Mouse (Mus musculus): ENCODE data around the gene Iba57. TPM values are rescaled to one million over a fixed set of nuclear protein-coding genes. Genes with fewer than 3 reads are reported as not detected.

The Iba57 gene
- polyA plus RNA-seq, 1 experiment from 2014 or later = 7.8 TPM

- WGBS = 43% methylated on average over 12 of the region's 12 CpGs
- Histone ChIP-seq H3K4me3 (peak overlapping the region; percentile 57), H3K27ac (peak overlapping the region; percentile 93), H3K9me3 (no peaks in the 10 kb centered on the region), H3K27me3 (ENCODE audit: insufficient read depth, poor library complexity, severe bottlenecking) (peaks cover 62% of the 10 kb centered on the region), H3K36me3 (peaks cover 45% of the 10 kb centered on the region), H3K4me1 (peaks cover 75% of the 10 kb centered on the region)
- no peak for DNase-seq (ENCODE audit: low spot score)
These were observed 26.4 kb downstream of the Iba57 start for GRCm38 (mm10) chr11:59136994-59137706.

DNA sequence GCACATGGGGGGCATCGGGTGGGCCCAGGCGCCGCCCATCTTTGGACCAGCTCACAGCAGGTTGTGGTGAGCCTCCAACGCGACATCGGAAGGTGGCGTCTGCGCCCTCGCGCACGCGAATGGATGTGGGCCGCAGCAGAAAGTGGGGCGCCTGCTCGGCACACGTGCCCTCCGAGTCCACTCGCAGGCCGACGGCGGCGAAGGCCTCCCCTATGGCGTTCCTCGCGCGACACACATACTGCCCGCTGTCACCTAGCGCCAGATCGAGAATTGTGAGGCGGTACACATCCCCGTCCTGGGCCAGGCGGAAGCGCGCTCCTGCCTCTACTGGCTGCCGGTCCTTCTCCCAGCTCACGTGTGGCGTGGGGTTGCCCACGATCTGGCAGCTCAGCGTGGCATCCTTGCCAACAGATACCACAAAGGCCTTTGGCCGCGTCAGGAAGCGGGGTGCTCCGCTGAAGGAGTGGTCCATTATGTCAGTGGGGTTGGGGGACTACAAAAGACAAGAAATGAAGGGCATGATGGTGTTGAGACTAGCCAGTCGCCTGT is 27.6 kb downstream of the Iba57 start, which contains the start of gene Obscn:
TSS of gene Obscn (minus strand) at position 499 of the 549 bp plus-strand sequence.
- 19% methylated on average over 44 of the region's 44 CpGs for WGBS
- no peak for DNase-seq (ENCODE audit: low spot score)
- H3K27me3 ChIP-seq (ENCODE audit: insufficient read depth, poor library complexity, severe bottlenecking) = peaks cover 69% of the 10 kb centered on the region
- peaks cover 70% of the 10 kb centered on the region for H3K4me1 ChIP-seq
- peak within 1 kb of the TSS; percentile 93 for H3K27ac ChIP-seq
- peaks cover 56% of the 10 kb centered on the region for H3K36me3 ChIP-seq
- no peaks in the 10 kb centered on the region for H3K9me3 ChIP-seq
- peak within 1 kb of the TSS; percentile 57 for H3K4me3 ChIP-seq

DNA sequence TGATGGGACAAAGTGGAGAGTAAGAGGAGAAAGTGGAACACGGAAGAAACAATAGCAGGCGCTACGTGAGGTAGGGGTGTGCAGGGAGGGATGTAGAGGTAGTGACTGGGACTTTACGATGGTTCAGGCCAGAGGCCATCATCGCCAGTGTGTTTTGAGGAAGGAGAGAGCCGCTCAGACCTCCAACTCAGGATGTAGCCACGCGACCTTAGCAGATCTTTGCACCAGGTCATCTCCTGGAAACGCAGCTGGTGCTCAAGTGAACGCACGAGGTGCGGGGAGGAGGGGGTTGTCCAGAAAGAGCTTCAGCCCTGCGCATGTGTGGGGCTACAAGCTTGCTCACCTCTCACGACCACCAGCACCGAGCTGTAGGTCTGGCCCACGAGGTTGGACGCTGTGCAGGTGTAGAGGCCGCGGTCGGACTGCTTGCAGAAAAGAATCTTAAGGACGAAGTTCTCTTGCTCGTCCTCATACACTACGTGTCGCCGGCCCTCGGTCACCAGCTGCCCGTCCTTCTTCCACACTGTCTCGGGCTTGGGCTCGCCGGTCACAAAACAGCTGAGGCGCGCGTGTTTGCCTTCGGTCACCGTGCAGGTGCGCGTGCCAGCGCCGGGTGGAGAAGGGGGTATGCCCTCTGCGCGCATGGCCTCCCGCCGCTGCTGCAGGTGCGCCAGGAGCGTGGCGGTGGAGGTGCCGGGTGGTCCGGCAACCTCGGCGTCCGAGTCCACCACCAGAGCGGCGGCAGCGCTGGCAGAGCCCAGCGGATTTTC is 28.3 kb downstream of the Iba57 start:
- peaks cover 69% of the 10 kb centered on the region for H3K27me3 ChIP-seq (ENCODE audit: insufficient read depth, poor library complexity, severe bottlenecking)
- DNase-seq (ENCODE audit: low spot score) = no peak
- H3K4me1 ChIP-seq = peaks cover 67% of the 10 kb centered on the region

DNA sequence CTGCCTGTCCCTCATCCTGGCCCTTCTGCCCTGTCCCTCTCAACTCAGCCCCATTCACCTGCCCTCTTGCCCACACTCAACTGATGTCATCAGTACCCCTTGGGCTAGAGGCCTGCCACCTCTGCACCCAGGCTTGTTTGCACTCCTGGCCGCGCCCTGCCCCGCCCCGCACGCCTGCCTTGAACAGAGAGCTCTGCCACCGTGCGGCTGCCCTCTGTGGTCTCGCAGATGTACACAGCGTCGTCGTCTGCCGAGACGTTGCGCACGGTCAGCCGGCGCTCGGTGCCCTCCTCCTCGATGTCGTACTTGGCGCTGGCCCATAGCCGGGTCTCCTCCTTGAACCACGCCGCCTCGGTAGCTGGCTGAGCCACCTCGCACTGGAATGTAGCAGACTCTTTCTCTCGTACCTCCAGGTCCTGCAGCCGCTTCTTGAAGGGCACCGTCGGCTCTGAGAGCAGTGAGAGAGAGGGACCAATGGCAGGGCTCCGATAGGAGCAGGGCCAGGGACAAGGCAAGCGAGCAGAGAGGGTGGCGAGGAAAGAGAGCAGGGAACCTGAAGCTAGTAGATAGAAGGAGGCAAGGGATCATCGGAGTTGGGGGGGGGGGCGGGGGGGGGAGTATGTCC is 29.1 kb downstream of the Iba57 start:
- H3K27ac ChIP-seq = peak overlapping the region; percentile 30; the same call in 1 of the 2 replicates
- WGBS = 11% methylated on average over 34 of the region's 35 CpGs
- H3K36me3 ChIP-seq = peaks cover 71% of the 10 kb centered on the region
- H3K9me3 ChIP-seq = no peaks in the 10 kb centered on the region
- no peak for DNase-seq (ENCODE audit: low spot score)
- peaks cover 60% of the 10 kb centered on the region for H3K4me1 ChIP-seq
- H3K27me3 ChIP-seq (ENCODE audit: insufficient read depth, poor library complexity, severe bottlenecking) = peaks cover 69% of the 10 kb centered on the region
- peak overlapping the region; percentile 48 for H3K4me3 ChIP-seq

More for the DNA sequence above, 28.3 kb downstream of the Iba57 start:
- WGBS = 16% methylated on average over 55 of the region's 55 CpGs
- Histone ChIP-seq H3K36me3 (peaks cover 63% of the 10 kb centered on the region), H3K9me3 (no peaks in the 10 kb centered on the region), H3K27ac (peak overlapping the region; percentile 64), H3K4me3 (peak overlapping the region; percentile 48)

- 87% methylated on average over 2 of the region's 3 CpGs for whole genome bisulfite sequencing
- no peak for DNase-seq (ENCODE audit: low spot score)
- H3K27ac ChIP-seq = no peak overlapping the region
- peaks cover 57% of the 10 kb centered on the region for H3K27me3 ChIP-seq (ENCODE audit: insufficient read depth, poor library complexity, severe bottlenecking)
- peaks cover 36% of the 10 kb centered on the region for H3K4me1 ChIP-seq
- H3K36me3 ChIP-seq = peaks cover 87% of the 10 kb centered on the region
- no peaks in the 10 kb centered on the region for H3K9me3 ChIP-seq
- no peak overlapping the region for H3K4me3 ChIP-seq
These were observed 31.5 kb downstream of the Iba57 start for GRCm38 (mm10) chr11:59132065-59132464.

DNA sequence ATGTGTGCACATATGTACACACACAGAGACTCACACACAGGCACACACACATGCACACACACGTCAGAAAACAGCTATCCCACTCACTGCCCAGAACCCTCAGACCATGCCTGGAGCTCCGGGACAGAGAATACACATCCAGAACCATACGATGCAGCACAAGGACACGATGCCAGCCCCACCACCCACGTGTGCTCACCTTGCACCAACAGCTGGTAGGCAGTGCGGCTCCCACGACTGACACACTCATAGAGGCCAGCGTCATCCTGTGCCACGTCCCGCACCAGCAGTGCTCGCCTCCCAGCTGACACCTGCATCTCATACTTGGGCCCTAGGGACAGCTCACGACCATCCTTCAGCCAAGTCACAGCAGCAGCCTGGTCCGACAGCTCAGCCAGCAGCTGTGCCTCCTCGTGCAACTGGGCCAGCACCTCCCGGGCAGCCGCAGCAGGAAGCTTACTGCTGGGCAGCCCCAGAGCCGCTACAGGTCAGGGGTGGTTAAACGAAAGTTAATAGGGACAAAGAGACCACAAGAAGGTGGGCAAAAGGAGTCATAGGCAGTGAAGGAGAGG is 32.1 kb downstream of the Iba57 start:
- H3K4me1 ChIP-seq = peaks cover 29% of the 10 kb centered on the region
- 77% methylated on average over 18 of the region's 18 CpGs for WGBS
- H3K4me3 ChIP-seq = no peak overlapping the region
- no peak overlapping the region for H3K27ac ChIP-seq
- H3K27me3 ChIP-seq (ENCODE audit: insufficient read depth, poor library complexity, severe bottlenecking) = peaks cover 50% of the 10 kb centered on the region
- no peaks in the 10 kb centered on the region for H3K9me3 ChIP-seq
- DNase-seq (ENCODE audit: low spot score) = no peak
- H3K36me3 ChIP-seq = peaks cover 90% of the 10 kb centered on the region

GRCm38 (mm10) chr11:59130782-59131181 is 32.8 kb downstream of the Iba57 start:
- H3K36me3 ChIP-seq = peaks cover 89% of the 10 kb centered on the region
- 89% methylated on average over 9 of the region's 9 CpGs for WGBS
- no peak overlapping the region for H3K4me3 ChIP-seq
- no peak overlapping the region for H3K27ac ChIP-seq
- H3K27me3 ChIP-seq (ENCODE audit: insufficient read depth, poor library complexity, severe bottlenecking) = peaks cover 44% of the 10 kb centered on the region
- H3K4me1 ChIP-seq = peaks cover 23% of the 10 kb centered on the region
- no peak for DNase-seq (ENCODE audit: low spot score)
- no peaks in the 10 kb centered on the region for H3K9me3 ChIP-seq

DNA sequence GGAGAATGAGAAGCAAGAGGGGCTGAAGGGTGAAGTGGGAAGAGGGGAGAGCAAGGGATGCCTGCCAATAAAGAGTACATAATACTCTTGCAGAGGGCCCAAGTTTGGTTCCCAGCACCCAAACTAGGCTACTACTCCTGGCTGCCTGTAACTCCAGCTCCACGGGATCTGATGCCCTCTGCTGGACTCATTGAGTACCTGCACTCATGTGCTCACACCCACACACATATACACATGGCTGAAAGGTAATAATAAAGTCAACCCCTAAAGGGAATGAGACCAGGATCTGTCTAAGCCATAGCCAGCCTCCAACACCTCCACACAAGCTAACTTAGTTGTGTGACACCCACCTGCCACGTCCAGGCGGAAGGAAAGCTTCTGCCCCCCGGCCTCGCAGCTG is 57.6 kb downstream of the Iba57 start:
- no peak overlapping the region for H3K27ac ChIP-seq
- H3K27me3 ChIP-seq (ENCODE audit: insufficient read depth, poor library complexity, severe bottlenecking) = no peaks in the 10 kb centered on the region
- H3K4me3 ChIP-seq = no peak overlapping the region
- no peak for DNase-seq (ENCODE audit: low spot score)
- 90% methylated on average over 5 of the region's 5 CpGs for WGBS
- H3K4me1 ChIP-seq = no peaks in the 10 kb centered on the region
- no peaks in the 10 kb centered on the region for H3K9me3 ChIP-seq
- H3K36me3 ChIP-seq = peaks cover 92% of the 10 kb centered on the region

Other genes starting within 250 kb of the Iba57 start
- not detected in 2 replicates for gene Btnl10, start 245.8 kb downstream of the Iba57 start, polyA plus RNA-seq (2016; fragmentation: Nextera tagmentation; extraction: Ambion mirVana)
- 169 and 213 TPM in 2 replicates for gene Rnf187, start 224.8 kb downstream of the Iba57 start, polyA plus RNA-seq (2016; fragmentation: Nextera tagmentation; extraction: Ambion mirVana)
- 4.8 and 9.8 TPM in 2 replicates for gene Hist3h2ba, start 214.8 kb downstream of the Iba57 start, polyA plus RNA-seq (2016; fragmentation: Nextera tagmentation; extraction: Ambion mirVana)
- 15.5 and 15.9 TPM in 2 replicates for gene Hist3h2a, start 209.1 kb downstream of the Iba57 start, polyA plus RNA-seq (2016; fragmentation: Nextera tagmentation; extraction: Ambion mirVana)
- gene Trim17, start 209.1 kb downstream of the Iba57 start, polyA plus RNA-seq (2016; fragmentation: Nextera tagmentation; extraction: Ambion mirVana) = 0.75 and 0.79 TPM in 2 replicates
- gene Trim11, start 185.6 kb downstream of the Iba57 start, polyA plus RNA-seq (2016; fragmentation: Nextera tagmentation; extraction: Ambion mirVana) = 24.0 and 31.4 TPM in 2 replicates
- 20.6 and 36.7 TPM in 2 replicates for gene Obscn, start 27.3 kb downstream of the Iba57 start, polyA plus RNA-seq (2016; fragmentation: Nextera tagmentation; extraction: Ambion mirVana)
- not detected in 2 replicates for gene Gjc2, start 19.5 kb upstream of the Iba57 start, polyA plus RNA-seq (2016; fragmentation: Nextera tagmentation; extraction: Ambion mirVana)
- gene Guk1, start 28.5 kb upstream of the Iba57 start, polyA plus RNA-seq (2016; fragmentation: Nextera tagmentation; extraction: Ambion mirVana) = 127 and 152 TPM in 2 replicates
- 122 and 123 TPM in 2 replicates for gene Mrpl55, start 38.7 kb upstream of the Iba57 start, polyA plus RNA-seq (2016; fragmentation: Nextera tagmentation; extraction: Ambion mirVana)
- gene 2310033P09Rik, start 44.6 kb upstream of the Iba57 start, polyA plus RNA-seq (2016; fragmentation: Nextera tagmentation; extraction: Ambion mirVana) = 28.7 and 30.9 TPM in 2 replicates
- 702 and 707 TPM in 2 replicates for gene Arf1, start 64.5 kb upstream of the Iba57 start, polyA plus RNA-seq (2016; fragmentation: Nextera tagmentation; extraction: Ambion mirVana)
- 0.08 TPM in 1 of 2 replicates, not detected in the other for gene Wnt3a, start 127.0 kb upstream of the Iba57 start, polyA plus RNA-seq (2016; fragmentation: Nextera tagmentation; extraction: Ambion mirVana)
- 3.8 and 4.1 TPM in 2 replicates for gene Wnt9a, start 143.2 kb upstream of the Iba57 start, polyA plus RNA-seq (2016; fragmentation: Nextera tagmentation; extraction: Ambion mirVana)
- not detected in 2 replicates for gene Prss38, start 211.9 kb upstream of the Iba57 start, polyA plus RNA-seq (2016; fragmentation: Nextera tagmentation; extraction: Ambion mirVana)